Mouse (Mus musculus) cerebellum, adult 9-11 months (tissue): Measurements from ENCODE around the gene Tmed1.
"Not testable (repeated sequence)": the region's sequence is repeated elsewhere in the genome, so short reads cannot be mapped to it uniquely, and the experiment has no call there.

Source experiments
- DNase-seq: peaks from one replicate; pipeline ENCODE4 v3.0.0; 2022

Tmed1 gene

DNA sequence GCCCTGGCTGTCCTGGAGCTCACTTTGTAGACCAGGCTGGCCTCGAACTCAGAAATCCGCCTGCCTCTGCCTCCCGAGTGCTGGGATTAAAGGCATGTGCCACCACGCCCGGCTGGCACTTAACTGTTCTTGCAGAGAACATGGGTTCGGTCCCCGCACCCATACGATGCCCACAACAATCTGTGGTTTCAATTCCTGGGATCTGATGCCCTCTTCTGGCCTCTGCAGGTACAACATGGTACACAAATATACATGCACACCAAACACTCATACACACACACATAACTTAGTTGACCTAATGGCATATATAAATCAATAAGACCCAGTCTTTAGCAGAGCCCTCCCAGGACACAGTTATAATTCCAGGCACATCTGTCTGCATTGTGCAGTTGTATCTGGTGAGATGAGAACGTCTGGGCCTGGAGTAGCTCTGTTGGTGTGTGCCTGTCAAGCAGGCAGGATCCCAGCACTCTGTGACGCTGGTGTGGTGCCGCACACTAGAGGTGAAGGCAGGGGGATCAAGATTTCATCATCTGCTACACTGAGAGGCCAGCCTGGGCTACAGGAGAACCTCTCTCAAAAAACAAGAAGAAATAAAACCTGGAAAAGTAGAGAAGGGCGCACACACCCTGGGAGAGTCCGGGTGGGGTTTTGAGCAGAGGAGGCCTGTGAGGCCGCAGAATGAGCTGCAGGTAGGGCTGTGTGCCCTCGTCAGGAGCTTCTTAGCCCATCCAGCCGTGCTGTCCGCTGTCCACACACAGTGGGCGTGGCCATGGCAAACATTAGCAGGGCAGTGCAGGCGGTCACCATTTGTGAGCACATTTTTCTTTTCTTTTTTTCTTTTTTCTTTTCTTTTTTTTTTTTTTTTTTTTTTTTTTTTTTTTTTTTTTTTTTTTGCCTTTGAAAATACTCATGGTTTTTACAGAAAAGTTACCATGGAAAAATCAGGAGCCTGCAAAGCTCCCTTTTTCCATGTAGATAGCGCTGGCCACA lies 40.7 kb downstream of the Tmed1 start:
- DNase-seq = no peak

DNA sequence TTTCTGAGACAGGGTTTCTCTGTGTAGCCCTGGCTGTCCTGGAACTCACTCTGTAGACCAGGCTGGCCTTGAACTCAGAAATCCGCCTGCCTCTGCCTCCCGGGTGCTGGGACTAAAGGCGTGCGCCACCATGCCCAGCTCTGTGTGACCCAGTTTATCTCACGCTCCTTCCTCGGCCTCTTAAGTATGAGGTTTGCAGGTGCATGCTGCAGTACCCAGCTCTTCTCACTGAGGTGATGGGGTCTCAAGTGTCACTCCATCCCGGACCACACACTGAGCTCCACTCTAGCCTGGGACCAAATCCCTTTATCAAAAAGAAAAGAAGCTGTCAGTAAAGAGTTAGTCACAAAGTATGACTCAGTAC lies 45.5 kb downstream of the Tmed1 start:
- DNase-seq = not testable (repeated sequence)

DNA sequence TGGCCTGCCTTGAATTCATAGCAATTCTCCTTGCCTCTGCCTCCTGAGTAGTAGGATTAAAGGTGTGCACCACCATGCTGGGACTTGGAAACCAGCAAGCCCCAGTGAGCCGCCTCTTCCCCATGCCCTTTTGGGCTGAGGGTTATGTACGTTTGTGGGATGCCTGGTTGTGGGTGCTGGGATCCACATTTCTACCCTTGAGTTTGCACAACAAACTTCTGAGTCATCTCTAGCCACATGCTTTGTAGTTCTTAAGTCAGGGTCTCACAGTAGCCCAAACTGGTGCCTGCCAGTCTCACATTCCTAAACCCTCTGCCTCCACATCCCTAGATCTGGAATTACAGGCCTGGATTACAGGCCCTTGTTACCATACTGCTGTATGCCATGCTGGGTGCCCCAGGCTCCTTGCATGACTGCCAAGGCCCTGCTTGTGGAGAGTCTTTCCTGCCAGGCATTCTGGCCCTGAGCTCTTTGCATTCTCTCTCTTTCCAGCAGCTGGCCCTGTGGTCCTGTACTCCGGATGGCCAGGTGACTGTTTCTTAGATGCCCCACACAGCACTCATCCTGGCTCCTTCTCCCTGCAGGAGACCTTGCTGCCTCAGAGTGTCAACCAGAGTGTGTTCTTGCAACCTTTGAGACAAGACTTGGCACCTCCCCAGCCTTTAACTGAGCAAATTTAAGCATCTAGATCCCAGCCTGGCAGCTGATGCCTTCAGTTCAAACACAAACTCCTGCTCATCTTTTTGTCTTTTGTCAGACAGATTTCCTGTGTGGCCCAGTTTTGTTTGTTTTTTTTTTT lies 46.1 kb downstream of the Tmed1 start:
- DNase-seq = peak; percentile 73

DNA sequence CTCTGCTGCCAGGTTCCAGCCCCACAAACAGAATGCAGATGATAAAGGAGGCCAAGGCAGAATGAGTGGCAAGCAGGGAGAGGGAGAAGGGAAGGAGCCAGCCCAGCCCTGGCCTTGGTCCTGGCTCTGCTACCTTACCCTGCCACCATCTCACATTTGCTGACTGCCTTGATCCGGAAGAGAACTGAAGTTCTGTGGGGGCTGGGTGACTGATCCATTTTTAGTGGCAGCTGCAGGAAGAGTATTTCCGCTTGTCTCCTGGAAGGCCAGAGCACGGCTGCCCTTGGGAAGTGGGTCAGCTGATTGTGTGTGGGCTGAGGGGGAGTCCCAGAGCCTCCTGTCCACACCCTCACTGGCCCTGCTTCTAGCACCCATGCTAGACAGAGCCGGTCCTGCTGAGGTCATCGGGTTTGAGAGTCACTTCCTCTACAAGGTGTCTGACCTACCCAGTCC lies 46.9 kb downstream of the Tmed1 start:
- peak; percentile 53 for DNase-seq

DNA sequence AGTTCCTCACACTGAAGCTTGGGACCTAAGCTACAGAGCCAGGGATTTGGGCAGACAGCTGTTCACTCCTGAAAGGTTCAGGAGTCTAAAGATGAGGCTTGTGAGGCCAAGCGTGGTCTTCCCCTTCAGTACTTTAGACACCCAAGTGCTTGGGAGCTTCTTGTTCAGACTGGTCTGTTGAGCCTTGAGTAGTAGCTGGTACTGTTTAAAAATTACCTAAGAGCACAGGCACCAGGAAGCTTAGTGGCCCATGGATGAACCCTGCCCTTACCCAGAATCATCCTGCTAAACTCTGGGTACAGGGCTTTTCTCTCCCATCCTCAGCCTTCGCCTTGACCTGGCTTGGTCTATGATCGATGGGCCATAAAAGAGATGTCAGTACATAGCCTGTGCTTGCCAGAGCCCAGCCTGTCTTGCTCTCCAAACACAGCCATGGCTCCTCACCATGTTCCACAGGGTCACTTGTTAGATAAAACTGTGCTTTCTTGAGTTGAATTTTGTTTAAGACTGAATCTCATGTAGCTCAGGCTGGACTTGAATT lies 49.6 kb downstream of the Tmed1 start:
- DNase-seq = no peak

DNA sequence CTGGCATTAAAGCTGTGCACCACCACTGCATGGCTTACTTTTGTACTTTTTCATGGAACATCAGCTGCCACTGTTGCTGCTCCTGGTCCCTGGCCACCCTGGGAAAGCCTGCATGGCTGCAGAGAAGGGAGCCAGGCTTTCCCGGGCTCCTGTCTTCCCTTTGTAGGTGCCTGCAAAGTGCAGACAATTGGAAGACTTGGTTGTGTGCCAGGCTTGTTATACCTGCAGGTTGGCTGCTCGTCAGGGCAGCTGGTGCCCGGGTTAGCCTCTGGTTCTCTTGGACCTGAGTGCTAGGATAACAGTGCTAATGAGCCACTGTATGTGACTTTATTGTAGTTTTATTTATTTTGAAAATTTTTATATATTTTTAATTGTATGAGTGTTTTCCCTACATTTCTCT lies 51.2 kb downstream of the Tmed1 start:
- DNase-seq = no peak
